Mouse (Mus musculus): Measurements from ENCODE around the gene St13. TPM values are rescaled to one million over a fixed set of nuclear protein-coding genes. Genes with fewer than 3 reads are reported as not detected.

St13 gene
- polyA plus RNA-seq (2015; fragmentation: Illumina TruSeq; extraction: RNeasy Lipid Tissue Mini Kit (QIAGEN cat#74804); ENCODE audit: low read depth, low replicate concordance) = 145 TPM

GRCm38 (mm10) chr15:81399638-81400315, at the start of gene St13, which contains the start of gene Xpnpep3:
Gene St13 (minus strand): TSS chr15:81400077.
Gene Xpnpep3 (plus strand): TSS chr15:81400138.

DNA sequence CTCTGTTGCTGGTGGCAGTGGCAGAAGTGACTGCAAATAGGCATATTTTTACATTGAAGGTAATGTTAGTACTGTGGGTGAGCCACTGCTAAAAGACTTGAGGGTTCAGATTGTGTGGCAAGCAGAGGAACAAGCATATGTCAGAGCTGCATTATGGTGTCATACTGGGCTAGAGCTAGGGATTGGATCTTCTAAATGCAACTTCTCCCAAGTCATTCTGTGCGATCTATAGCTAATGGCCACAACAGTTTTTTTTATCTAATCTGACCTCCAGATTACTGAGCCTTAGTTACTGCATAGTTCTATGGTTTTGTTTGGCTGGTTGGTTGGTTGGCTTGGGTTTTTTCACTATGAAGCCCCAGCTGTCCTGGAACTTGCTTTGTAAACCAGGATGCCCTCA, 8.3 kb upstream of the St13 start, which contains the start of gene Dnajb7:
Gene Dnajb7 (minus strand): TSS at position 101 of the 400 bp plus-strand sequence.

GRCm38 (mm10) chr15:81360345-81361021, 39.4 kb downstream of the St13 start, which contains the start of gene Slc25a17:
Gene Slc25a17 (minus strand): TSS chr15:81360812.

Other genes starting within 250 kb of the St13 start
- gene Mrtfa, start 209.3 kb downstream of the St13 start, polyA plus RNA-seq (2015; fragmentation: Illumina TruSeq; extraction: RNeasy Lipid Tissue Mini Kit (QIAGEN cat#74804); ENCODE audit: low read depth, low replicate concordance) = 25.1 TPM
- gene Mchr1, start 164.6 kb downstream of the St13 start, polyA plus RNA-seq (2015; fragmentation: Illumina TruSeq; extraction: RNeasy Lipid Tissue Mini Kit (QIAGEN cat#74804); ENCODE audit: low read depth, low replicate concordance) = 18.1 TPM
- gene Slc25a17, start 39.3 kb downstream of the St13 start, polyA plus RNA-seq (2015; fragmentation: Illumina TruSeq; extraction: RNeasy Lipid Tissue Mini Kit (QIAGEN cat#74804); ENCODE audit: low read depth, low replicate concordance) = 63.1 TPM
- 8.4 TPM for gene Xpnpep3, start 61 bp upstream of the St13 start, polyA plus RNA-seq (2015; fragmentation: Illumina TruSeq; extraction: RNeasy Lipid Tissue Mini Kit (QIAGEN cat#74804); ENCODE audit: low read depth, low replicate concordance)
- not detected for gene Dnajb7, start 8.2 kb upstream of the St13 start, polyA plus RNA-seq (2015; fragmentation: Illumina TruSeq; extraction: RNeasy Lipid Tissue Mini Kit (QIAGEN cat#74804); ENCODE audit: low read depth, low replicate concordance)
- gene Rbx1, start 66.2 kb upstream of the St13 start, polyA plus RNA-seq (2015; fragmentation: Illumina TruSeq; extraction: RNeasy Lipid Tissue Mini Kit (QIAGEN cat#74804); ENCODE audit: low read depth, low replicate concordance) = 167 TPM
- 22.1 TPM for gene Ep300, start 185.3 kb upstream of the St13 start, polyA plus RNA-seq (2015; fragmentation: Illumina TruSeq; extraction: RNeasy Lipid Tissue Mini Kit (QIAGEN cat#74804); ENCODE audit: low read depth, low replicate concordance)

All from brain, adult 10 weeks (tissue).